Mouse (Mus musculus) left cerebral cortex, postnatal 36 days (tissue): ENCODE results near the gene Rbx1. TPM values are rescaled to one million over a fixed set of nuclear protein-coding genes. Genes with fewer than 3 reads are reported as not detected.
"Not testable (repeated sequence)": the region's sequence is repeated elsewhere in the genome, so short reads cannot be mapped to it uniquely, and the experiment has no call there.

Experiments
- DNase-seq, 2 experiments: peaks; one replicate each; pipeline ENCODE4 v3.0.0; 2021 to 2022; ENCODE audit warnings: low spot score in 2 of 2, mixed read lengths in 1 of 2
- intact Hi-C: fragments of 180-260 bp; cut with DNase I; formaldehyde crosslinking; loops from one replicate; pipeline ENCODE4 v1.15.1; 2025
- total RNA-seq, 2 experiments: library from RNA; stranded (reverse); gene quantifications; 2 replicates each; pipeline ENCODE4 v1.2.3; 2021

The Rbx1 gene
- 100 to 1,000 TPM; 134 to 137 TPM for total RNA-seq

GRCm38 (mm10) chr15:81465901-81466737 lies at the start of gene Rbx1:
TSS of gene Rbx1 (plus strand) at chr15:81466296.
- peak; percentile 99 to 100 for DNase-seq
- intact Hi-C loops: loop anchor here (1.0 to 2.0 kb wide), 2 partner anchors 67 to 120 kb away; no protein-coding TSS in a partner anchor

DNA sequence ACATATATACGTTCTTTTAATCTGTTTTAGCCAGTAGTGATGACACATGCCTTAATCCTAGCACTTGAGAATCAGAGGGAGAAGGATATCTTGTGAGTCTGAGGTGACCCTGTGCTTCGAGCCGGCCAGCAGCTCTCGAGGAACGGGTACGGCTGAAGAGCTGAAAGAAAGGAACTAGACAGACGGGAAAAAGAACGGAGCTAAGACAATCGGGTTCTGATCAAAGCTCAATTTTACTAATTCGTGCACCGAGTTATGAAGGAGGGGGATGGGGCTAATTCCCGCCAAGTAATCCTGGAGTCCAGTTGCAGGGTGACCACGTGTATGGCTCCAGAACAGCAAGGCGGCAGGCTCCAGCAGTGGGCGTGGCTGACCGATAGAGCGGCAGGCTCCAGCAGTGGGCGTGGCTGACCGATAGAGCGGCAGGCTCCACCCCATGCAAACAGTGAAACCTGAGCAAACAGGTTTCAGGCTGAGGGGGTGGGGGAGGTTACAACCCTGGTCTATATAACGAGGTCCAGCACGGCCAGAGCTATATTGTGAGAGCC lies 49.3 kb upstream of the Rbx1 start:
- DNase-seq, intact Hi-C loops: not testable (repeated sequence)

DNA sequence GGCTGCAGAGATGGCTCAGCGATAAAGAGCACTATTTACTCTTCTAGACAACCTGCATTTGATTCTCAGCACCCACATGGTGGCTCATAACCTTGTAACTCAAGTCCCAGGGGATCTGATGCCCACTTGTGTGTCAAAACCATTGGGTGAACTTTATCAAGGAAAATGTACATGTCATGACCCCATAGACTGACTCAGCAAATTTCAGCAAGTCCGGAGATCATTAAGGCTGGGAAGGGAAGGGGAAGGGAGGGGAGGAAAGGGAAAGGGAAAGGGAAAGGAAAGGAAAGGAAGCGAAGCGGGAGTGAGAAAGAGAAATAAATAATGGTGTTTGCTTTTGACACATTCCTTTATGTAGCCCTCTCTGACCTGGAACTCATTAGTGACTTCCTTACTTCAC lies 48.0 kb upstream of the Rbx1 start:
- DNase-seq: no peak
- intact Hi-C loops: no loop called here

GRCm38 (mm10) chr15:81421454-81421853 lies 44.6 kb upstream of the Rbx1 start:
- intact Hi-C loops: no loop called here
- DNase-seq: no peak

- no peak for DNase-seq
- intact Hi-C loops: no loop called here
Observed at GRCm38 (mm10) chr15:81422156-81422681, 43.9 kb upstream of the Rbx1 start.

GRCm38 (mm10) chr15:81425311-81425710 lies 40.8 kb upstream of the Rbx1 start:
- no peak for DNase-seq
- intact Hi-C loops: no loop called here

- no peak for DNase-seq
- intact Hi-C loops: no loop called here
Observed at GRCm38 (mm10) chr15:81427947-81428346, 38.1 kb upstream of the Rbx1 start.

GRCm38 (mm10) chr15:81431195-81431594 lies 34.9 kb upstream of the Rbx1 start:
- no peak for DNase-seq
- intact Hi-C loops: no loop called here

DNA sequence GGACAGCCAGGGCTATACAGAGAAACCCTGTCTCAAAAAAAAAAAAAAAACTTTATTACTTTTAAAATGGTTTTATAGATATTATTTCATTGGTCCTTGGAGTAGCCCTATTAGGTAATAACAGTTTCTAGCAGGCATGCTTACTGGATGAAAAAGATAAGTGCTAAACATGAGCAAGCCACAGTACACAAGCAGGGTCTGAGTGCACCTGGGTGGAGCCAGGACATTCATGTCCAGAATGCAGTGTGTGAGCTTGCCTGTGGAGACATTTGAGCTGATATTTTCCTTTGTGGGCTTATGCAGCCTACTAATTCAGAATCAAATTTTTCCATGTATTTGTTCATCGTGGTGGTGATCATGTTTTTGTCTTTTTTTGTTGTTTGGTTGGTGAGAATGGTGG lies 27.8 kb upstream of the Rbx1 start:
- intact Hi-C loops: no loop called here
- DNase-seq: no peak

DNA sequence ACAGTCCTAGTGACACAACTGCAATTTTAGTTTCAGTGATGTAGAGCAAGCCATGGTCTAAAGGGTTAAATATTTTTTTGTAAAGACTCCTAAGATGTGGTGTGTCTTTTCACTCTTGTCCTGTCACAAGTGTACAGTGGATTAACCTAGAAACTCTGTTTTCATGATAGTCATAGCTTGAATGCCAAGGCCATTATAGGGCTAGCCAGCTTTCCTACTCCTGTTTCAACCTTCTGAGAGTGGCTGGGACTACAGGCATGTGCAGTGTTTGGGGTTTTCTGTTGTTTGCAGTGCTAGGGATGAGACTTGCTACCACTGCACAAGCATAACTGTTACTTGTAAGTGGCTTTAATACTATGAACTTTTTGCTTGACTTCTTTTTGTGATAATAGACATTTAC lies 26.9 kb upstream of the Rbx1 start:
- intact Hi-C loops: no loop called here
- DNase-seq: no peak

DNA sequence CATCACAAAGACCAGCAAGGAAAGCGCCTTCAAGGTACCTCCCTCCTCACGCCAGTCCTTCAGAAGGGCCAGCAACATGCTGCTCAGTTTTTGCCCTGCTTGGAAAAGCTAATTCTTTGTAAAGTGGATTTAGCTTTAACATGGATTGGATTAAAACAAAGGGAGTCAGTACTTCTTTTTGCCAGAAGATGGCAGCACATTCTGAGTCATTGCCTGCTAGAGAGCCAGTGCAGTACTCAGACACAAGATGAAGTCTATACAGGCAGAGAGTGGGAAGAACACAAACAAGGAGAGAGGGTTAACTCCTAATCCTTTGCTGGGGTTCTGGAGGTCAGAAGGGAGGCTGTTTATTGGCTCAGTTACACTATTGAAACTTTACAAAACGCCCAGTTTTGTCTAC lies 17.6 kb upstream of the Rbx1 start:
- intact Hi-C loops: no loop called here
- peak in 1 of 2 experiments; percentile 23 for DNase-seq

DNA sequence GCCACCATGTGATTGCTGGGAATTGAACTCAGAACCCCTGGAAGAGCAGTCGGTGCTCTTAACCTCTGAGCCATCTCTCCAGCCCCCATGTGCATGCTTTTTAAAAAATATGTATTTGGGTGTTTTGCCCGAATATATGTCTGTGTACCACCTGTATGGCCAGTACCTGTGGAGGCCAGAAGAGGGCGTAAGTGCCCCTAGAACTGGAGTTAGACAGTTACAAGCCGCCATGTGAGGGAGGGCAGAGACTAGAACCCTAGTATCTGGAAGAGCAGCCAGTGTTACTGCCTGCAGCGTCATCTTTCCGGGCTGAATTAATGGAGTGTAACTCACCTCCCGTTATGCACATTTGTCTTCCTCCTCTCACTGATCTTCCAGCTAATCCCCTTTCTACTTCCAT lies 4.6 kb upstream of the Rbx1 start:
- intact Hi-C loops: no loop called here
- no peak for DNase-seq

- intact Hi-C loops: no loop called here
- DNase-seq: no peak
Observed at GRCm38 (mm10) chr15:81465016-81465660, 958 bp upstream of the Rbx1 start.

DNA sequence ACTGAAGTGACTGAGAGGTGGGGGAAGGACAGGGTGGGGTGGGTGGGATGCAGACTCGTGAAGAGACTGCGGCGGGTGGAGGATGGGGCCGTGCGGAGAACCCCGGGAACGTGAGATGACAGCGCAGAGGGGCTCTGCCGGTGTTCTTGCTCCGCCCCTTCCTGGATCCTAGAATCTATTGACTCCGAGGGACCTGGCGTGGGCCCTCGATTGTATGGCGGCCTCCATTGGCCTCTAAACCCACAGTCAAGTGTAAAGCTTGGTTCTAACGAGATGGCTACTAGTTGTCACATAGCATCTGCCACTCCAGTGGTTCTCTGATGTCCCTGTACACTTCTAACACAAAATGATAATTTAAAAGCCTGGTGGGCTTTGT lies 630 bp downstream of the Rbx1 start:
- intact Hi-C loops: loop anchor here (1.0 to 2.0 kb wide), 2 partner anchors 68 to 120 kb away; no protein-coding TSS in a partner anchor

GRCm38 (mm10) chr15:81470735-81471134 lies 4.6 kb downstream of the Rbx1 start:
- intact Hi-C loops: no loop called here
- DNase-seq: no peak

More for the DNA sequence above, 630 bp downstream of the Rbx1 start:
- no peak for DNase-seq

DNA sequence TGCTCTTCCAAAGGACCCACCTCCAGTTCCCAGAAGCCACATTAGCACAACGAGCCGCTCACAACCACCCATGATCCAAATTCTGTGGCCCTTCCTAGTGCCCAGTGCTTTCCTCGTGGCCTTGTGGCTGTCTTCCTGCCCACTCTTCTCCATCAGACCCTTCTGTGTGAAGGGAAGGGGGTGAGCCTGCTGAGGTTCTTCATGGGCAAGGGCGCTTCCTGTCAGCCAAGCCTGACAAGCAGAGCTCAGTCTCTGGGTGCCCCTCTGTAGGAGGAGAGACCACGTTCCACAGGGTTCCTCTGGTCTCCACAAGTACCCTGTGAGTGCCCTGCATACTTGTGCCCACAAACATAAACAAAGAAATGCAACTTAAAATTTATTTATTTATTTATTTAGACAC lies 6.2 kb downstream of the Rbx1 start:
- intact Hi-C loops: no loop called here
- no peak for DNase-seq

DNA sequence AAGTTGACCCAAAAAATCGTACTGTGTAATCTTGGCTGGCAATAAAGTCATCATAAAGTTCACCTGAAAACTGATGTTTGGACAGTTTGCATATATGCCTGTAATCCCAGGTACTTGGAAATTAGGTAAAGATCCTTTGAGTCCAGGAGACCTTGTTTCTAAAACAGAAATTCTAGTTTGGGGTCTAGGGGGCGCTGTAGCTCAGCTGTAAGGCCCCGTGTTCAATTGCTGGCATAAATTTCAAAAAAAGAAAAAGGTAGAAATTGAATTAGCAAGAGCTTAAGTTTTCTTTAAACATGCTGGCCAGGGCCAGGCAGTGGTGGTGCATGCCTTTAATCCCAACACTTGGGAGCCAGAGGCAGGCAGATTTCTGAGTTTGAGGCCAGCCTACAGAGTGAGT lies 9.6 kb downstream of the Rbx1 start:
- peak in 1 of 2 experiments; percentile 14 for DNase-seq
- intact Hi-C loops: no loop called here

- intact Hi-C loops: no loop called here
- DNase-seq: no peak
Observed at GRCm38 (mm10) chr15:81476597-81476996, 10.5 kb downstream of the Rbx1 start.

DNA sequence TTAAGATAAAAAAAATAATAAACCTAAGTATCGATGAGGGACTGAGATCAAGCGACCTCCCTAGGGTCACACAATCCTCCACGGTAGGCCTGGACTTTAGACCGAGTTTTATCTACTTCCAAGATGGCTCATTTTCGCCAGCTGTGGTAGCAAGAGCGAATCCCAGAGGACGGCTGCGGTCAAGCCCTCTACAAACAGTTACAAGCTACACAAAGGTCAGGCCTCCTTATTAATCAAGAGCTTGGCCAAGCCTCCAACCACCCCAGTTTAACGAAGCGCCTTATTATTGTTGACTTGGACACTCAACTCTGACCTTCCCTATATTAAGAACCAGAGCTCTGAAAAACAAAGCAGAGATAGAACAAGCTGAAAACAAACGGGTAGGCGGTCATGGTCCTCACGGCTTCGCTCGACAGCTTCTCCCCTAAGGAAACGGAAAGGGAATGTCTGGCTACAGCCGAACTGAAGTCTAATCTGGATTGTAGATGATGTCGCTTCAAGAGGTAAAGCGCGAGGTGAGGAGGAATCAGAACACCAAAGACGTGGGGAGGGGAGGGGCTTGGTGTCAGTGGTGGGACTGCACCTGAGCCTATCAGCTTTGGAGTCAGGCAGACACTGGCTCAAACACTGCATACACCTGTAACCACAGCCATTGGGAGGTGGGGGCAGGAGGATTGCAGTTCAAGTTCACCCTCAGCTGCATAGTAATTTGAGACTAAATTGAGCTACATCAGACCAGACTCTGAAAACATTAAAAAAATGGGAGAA lies 13.5 kb downstream of the Rbx1 start:
- intact Hi-C loops: no loop called here
- DNase-seq: no peak

GRCm38 (mm10) chr15:81480284-81480683 lies 14.2 kb downstream of the Rbx1 start:
- DNase-seq, intact Hi-C loops: not testable (repeated sequence)
